Mouse (Mus musculus) testis, postnatal 10 days (tissue): ENCODE results near the gene Nt5c.
A peak's percentile ranks its signal among the peaks of the same experiment; 100 is the strongest.
"Not testable (repeated sequence)": the region's sequence is repeated elsewhere in the genome, so short reads cannot be mapped to it uniquely, and the experiment has no call there.

Source experiments
- DNase-seq: peaks from one replicate; pipeline ENCODE4 v3.0.0; 2021; ENCODE audit warnings: low spot score

Gene Nt5c

DNA sequence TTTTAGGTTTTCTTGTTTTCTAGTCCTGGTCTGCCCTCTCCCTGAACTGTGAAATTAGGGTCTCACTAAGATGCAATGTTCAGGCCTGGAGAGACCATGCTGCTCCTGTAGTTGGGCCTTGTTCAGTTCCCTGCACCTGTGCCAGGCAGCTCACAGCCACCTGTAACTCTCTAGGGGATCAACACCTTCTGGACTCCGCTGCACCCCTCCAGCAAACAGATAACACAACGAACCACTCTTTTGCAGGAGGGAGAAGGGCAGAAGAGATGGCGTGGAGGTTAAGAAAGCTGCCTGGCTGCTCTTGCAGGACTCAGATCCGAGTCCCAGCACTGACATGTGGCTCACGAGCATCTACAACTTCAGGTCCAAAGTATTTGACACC is 18.8 kb upstream of the Nt5c start:
- DNase-seq: no peak

DNA sequence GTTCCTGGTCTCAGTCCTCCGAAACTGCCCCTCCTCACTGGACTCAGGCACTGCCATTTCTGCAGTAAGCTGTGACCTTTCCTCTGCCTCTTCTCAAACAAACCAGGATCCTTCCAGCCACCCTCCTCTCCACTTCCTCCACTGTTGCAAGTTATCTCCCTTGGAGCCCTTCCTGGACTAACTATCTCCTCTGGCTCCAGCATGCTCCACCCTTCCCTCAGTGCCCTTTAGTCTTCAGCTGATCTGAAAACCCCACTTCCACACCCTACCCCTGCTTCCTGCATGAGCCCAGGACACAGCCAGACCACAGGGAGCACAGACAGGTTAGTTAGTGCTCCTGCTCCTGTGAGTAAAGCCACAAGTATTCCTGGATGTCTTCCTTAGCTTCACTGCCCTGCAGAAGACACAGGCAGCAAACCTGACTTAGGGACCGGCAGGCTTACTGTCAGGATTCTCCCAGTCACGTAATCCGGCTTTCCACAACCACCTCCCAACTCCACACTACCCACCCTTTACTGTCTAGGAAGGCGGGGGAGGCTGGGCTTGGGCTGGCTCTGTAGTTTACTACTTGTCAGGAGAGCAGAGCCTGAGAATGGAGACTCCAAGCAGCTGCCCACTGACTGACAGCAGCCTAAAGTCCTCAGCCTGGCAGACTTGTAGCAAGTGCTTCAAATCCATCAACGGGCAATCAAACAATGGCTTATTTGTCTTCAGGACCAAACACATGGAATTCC is 18.3 kb upstream of the Nt5c start:
- peak; percentile 37 for DNase-seq

GRCm38 (mm10) chr11:115508061-115508460 is 16.4 kb upstream of the Nt5c start:
- DNase-seq: no peak

GRCm38 (mm10) chr11:115506586-115506985 is 14.9 kb upstream of the Nt5c start:
- no peak for DNase-seq

GRCm38 (mm10) chr11:115502636-115503035 is 11.0 kb upstream of the Nt5c start:
- DNase-seq: no peak

- DNase-seq: not testable (repeated sequence)
These were observed 4.9 kb upstream of the Nt5c start for GRCm38 (mm10) chr11:115496559-115496958.

GRCm38 (mm10) chr11:115492387-115492786 is 725 bp upstream of the Nt5c start:
- DNase-seq: no peak

DNA sequence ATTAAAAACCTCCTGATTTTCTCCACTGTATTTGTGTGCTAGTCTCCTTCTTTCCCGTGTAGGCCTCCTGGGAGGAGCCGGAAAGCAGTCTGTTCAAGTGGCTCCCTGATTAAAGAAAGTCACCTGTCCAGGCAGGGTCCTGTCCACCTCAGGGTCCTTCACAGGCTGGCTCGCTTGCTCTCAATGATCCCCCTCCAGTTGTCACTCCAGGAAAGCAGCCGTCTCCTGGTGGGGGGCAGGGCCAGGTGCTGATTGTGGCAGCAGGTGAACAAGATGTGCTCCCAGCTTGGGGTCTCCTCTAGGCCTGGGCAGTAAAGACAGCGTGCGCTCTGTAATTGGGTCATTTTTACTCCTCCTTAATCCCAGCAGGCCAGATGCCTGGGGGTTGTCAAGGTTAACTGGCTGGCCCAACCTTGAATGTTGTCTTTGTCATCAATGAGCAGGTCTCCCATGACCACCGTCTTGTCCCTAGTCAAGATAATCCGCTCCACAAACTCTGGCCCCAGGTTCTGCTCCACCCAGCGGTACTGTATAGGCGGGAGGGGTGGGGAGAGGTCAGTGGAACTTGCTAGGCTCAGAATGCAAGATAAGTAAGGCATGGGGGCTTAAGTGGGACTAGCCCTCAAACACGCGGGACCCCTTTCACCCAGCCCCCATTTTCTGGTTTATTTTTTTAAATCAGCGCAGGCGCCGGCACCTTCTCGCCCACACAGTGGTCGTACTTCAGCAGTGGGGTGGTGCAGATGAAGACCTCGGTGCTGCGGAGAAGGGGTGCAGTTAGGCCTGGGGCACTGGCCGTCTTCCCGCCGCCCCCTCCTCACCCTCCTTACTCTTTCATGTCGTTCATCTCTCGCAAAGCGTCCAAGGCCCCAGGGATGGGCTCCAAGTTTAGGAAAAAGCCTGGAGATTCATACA is 964 bp downstream of the Nt5c start:
- no peak for DNase-seq

GRCm38 (mm10) chr11:115488551-115489104 is 3.0 kb downstream of the Nt5c start:
- DNase-seq: no peak

GRCm38 (mm10) chr11:115485155-115485554 is 6.5 kb downstream of the Nt5c start:
- no peak for DNase-seq

DNA sequence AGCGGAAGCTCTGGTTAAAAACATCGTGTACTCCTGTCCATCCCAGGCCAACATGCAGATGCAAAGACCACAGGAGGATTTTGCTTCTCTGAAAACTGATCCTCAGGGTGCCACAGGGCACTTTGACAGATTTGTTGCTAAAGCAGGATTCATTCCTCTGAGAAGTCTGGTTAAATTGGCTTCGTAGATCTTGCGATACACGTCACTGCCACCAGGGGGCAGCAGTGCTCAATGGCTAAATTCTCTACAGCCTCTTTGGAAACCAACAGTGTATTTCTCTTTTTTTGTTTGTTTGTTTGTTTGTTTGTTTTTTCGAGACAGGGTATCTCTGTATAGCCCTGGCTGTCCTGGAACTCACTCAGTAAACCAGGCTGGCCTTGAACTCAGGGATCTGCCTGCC is 7.9 kb downstream of the Nt5c start:
- DNase-seq: peak; percentile 88

- DNase-seq: no peak
These were observed 8.4 kb downstream of the Nt5c start for GRCm38 (mm10) chr11:115483278-115483677.

- DNase-seq: no peak
These were observed 10.0 kb downstream of the Nt5c start for GRCm38 (mm10) chr11:115481553-115482259.

DNA sequence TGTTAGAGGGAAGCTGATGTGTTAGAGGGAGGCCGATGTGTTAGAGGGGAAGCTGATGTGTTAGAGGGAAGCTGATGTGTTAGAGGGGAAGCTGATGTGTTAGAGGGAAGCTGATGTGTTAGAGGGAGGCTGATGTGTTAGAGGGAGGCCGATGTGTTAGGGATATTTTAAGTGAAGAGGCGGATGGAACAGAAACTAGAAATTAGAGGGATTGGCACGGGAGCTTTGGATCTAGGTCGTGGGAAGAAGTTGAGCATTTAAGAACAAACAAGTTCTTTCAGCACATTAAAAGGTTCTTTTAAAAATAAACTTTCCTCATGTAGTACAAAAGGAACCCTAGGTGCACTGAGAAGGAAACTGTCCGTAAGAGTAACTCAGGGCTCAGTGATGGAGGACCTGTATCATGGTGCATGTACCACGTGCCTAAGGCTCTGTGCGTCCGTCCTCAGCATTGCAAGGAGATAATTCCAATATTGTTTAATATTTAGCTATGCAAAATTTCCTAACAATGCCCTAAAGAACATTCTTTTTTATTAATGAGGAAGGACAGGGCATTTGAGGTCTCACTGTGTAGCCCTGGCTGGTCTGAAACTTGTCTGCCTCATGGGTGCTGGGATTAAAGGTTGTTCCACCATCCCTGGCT is 13.2 kb downstream of the Nt5c start:
- DNase-seq: no peak

DNA sequence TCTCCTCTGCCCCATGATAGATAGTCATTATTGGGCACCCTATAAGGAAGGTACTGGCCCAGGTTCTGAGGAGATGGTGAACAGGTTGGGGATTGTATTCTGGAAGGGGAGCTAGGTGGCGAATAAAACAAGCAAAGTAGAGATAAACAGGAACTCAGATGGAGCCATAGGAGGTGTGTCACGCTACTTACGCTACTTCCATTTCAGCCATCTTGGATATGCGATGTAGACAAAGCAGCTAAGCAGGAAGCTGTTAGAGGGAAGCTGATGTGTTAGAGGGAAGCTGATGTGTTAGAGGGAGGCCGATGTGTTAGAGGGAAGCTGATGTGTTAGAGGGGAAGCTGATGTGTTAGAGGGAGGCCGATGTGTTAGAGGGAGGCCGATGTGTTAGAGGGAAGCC is 14.3 kb downstream of the Nt5c start:
- DNase-seq: not testable (repeated sequence)

DNA sequence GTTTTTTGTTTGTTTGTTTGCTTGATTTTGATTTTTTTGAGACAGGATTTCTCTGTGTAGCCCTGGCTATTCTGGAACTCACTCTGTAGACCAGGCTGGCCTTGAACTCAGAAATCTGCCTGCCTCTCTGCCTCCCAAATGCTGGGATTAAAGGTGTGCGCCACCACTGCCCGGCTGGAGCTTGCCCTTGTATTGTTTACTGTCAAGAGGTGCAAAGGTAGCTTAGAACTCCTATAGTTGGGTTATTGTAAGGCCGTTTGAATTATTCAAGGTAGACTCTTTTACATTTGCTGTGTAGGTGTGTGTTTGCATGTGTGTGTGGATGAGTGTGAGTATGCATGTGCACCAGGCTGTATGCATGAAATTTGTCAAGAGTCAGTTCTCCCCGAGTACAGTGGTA is 15.0 kb downstream of the Nt5c start:
- DNase-seq: not testable (repeated sequence)

- no peak for DNase-seq
These were observed 15.9 kb downstream of the Nt5c start for GRCm38 (mm10) chr11:115475758-115476237.

- peak; percentile 97 for DNase-seq
These were observed 16.5 kb downstream of the Nt5c start, which contains the start of gene Armc7 for GRCm38 (mm10) chr11:115475025-115475757. Armc7 (plus strand) TSS chr11:115475667.

GRCm38 (mm10) chr11:115473626-115474275 is 17.9 kb downstream of the Nt5c start:
- peak; percentile 96 for DNase-seq

DNA sequence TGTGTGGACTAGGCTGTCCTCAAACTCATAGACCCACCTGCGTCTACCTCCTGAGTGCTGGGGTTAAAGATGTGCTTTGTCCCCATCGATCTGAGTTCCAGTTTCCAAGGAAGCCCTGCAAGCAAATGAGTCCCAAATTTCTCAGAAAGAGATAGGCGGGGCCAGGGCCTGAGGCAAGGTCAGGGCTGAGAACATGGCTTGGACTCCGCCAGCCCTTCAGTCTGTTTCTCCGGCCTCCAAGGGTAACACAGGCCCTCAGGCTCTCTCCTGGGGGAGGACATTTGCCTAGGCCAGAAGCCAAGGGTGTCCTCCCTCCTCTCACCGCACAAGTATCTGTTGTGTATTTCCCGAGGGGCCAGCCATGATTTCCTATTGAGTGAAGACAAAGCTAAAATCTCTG is 19.5 kb downstream of the Nt5c start:
- DNase-seq: no peak
